ENCODE assay signal across 8 mouse cellular contexts in genomic region chr2:26020714-26021560, GRCm38 (mm10). TPM values are rescaled to one million over a fixed set of nuclear protein-coding genes. Genes with fewer than 3 reads are reported as not detected.
A peak's percentile ranks its signal among the peaks of the same experiment; 100 is the strongest.
DNase-seq lines count a peak whose midpoint lies in the region; ATAC-seq and TF ChIP-seq lines count a peak whose summit lies in the region.

No protein-coding gene starts in this region.

- no peak; the same call in 1 of the 2 replicates for ATAC-seq in neural tube, embryonic 11.5 days (ENCODE audit: insufficient read depth, low FRiP score, low TSS enrichment)
- peak; percentile 32 for ATAC-seq in forebrain, postnatal 0 days
- ATAC-seq in hindbrain, embryonic 13.5 days (ENCODE audit: low FRiP score) = peak; percentile 4; the same call in 1 of the 2 replicates

- H3K27me3 ChIP-seq in neural tube, embryonic 11.5 days (ENCODE audit: control insufficient read depth, insufficient read depth, low read length) = no peaks in the 10 kb centered on the region
- no peaks in the 10 kb centered on the region for H3K27me3 ChIP-seq in cerebellum, adult 2 months (ENCODE audit: control insufficient read depth, insufficient read depth, low read length)
- H3K27me3 ChIP-seq in forebrain, postnatal 0 days (ENCODE audit: insufficient read depth, low read length) = no peaks in the 10 kb centered on the region
- H3K27me3 ChIP-seq in hindbrain, embryonic 13.5 days = no peaks in the 10 kb centered on the region

- H3K4me2 ChIP-seq in neural tube, embryonic 11.5 days (ENCODE audit: low read depth) = peak overlapping the region; percentile 58
- peak overlapping the region; percentile 78 for H3K4me2 ChIP-seq in forebrain, postnatal 0 days (ENCODE audit: low read depth)
- peak overlapping the region; percentile 89 for H3K4me2 ChIP-seq in hindbrain, embryonic 13.5 days

- H3K36me3 ChIP-seq in neural tube, embryonic 11.5 days (ENCODE audit: control insufficient read depth, insufficient read depth, low read length) = no peaks in the 10 kb centered on the region
- H3K36me3 ChIP-seq in forebrain, postnatal 0 days (ENCODE audit: insufficient read depth) = no peaks in the 10 kb centered on the region; the same call in 1 of the 2 replicates
- H3K36me3 ChIP-seq in hindbrain, embryonic 13.5 days = peaks cover 5% of the 10 kb centered on the region
- peaks cover 3% of the 10 kb centered on the region; the same call in 1 of the 2 replicates for H3K36me3 ChIP-seq in macrophage (ENCODE audit: inconsistent target)

- intact Hi-C loops in left cerebral cortex, postnatal 10 days (cut with DNase I) = loop anchor here (5.0 kb wide), 1 partner anchor 256 kb away; no protein-coding TSS in a partner anchor

- H3K4me1 ChIP-seq in neural tube, embryonic 11.5 days (ENCODE audit: control insufficient read depth, insufficient read depth, low read length) = peaks cover 10% of the 10 kb centered on the region
- peaks cover 22% of the 10 kb centered on the region for H3K4me1 ChIP-seq in cerebellum, adult 2 months (ENCODE audit: control insufficient read depth, insufficient read depth, low read length)
- peaks cover 11% of the 10 kb centered on the region for H3K4me1 ChIP-seq in forebrain, postnatal 0 days (ENCODE audit: insufficient read depth)
- H3K4me1 ChIP-seq in hindbrain, embryonic 13.5 days (replicated peaks) = peaks cover 41% of the 10 kb centered on the region

- H3K27ac ChIP-seq in neural tube, embryonic 11.5 days (ENCODE audit: low read depth, low read length) = peak overlapping the region; percentile 70; the same call in 1 of the 2 replicates
- H3K27ac ChIP-seq in cerebellum, adult 2 months (ENCODE audit: insufficient read depth, low read length) = peak overlapping the region; percentile 98
- H3K27ac ChIP-seq in forebrain, postnatal 0 days (ENCODE audit: low read depth, low read length) = peak overlapping the region; percentile 86
- H3K27ac ChIP-seq in hindbrain, embryonic 13.5 days = peak overlapping the region; percentile 89
- peak overlapping the region; percentile 34 for H3K27ac ChIP-seq in macrophage

- peaks cover 43% of the 10 kb centered on the region for H3K79me2 ChIP-seq in macrophage (ENCODE audit: inconsistent target)

- no peak for TF ChIP-seq CTCF in cerebellum, adult 2 months (IDR thresholded peaks at IDR 0.05; ENCODE audit: borderline replicate concordance, insufficient read depth, low read depth, low read length)
- TF ChIP-seq CTCF in forebrain, postnatal 0 days (IDR thresholded peaks at IDR 0.05; ENCODE audit: low read depth) = no peak

- TF ChIP-seq POLR2A in cerebellum, adult 2 months (IDR thresholded peaks at IDR 0.05; ENCODE audit: borderline replicate concordance, insufficient read depth, low read length) = peak; percentile 65; the same call in 1 of the 2 replicates

- peak overlapping the region; percentile 52 for H3K9ac ChIP-seq in neural tube, embryonic 11.5 days (ENCODE audit: low read length)
- H3K9ac ChIP-seq in forebrain, postnatal 0 days = peak overlapping the region; percentile 82
- H3K9ac ChIP-seq in hindbrain, embryonic 13.5 days = peak overlapping the region; percentile 91

- WGBS in neural tube, embryonic 11.5 days = 3% methylated on average over 38 of the region's 38 CpGs
- under 1% methylated on average over 38 of the region's 38 CpGs for WGBS in cerebellum, adult 2 months
- 2% methylated on average over 37 of the region's 38 CpGs for WGBS in forebrain, postnatal 0 days
- WGBS in hindbrain, embryonic 13.5 days = 2% methylated on average over 37 of the region's 38 CpGs
- 2% methylated on average over 33 of the region's 38 CpGs for WGBS in macrophage (ENCODE audit: missing documents)

- H3K4me3 ChIP-seq in neural tube, embryonic 11.5 days (ENCODE audit: low read depth, low read length) = peak overlapping the region; percentile 79
- peak overlapping the region; percentile 82 for H3K4me3 ChIP-seq in cerebellum, adult 2 months (replicated peaks; ENCODE audit: insufficient read depth, low read depth, low read length)
- H3K4me3 ChIP-seq in forebrain, postnatal 0 days (ENCODE audit: low read depth, low read length) = peak overlapping the region; percentile 89
- H3K4me3 ChIP-seq in hindbrain, embryonic 13.5 days = peak overlapping the region; percentile 85
- H3K4me3 ChIP-seq in macrophage (ENCODE audit: inconsistent target) = peak overlapping the region; percentile 75

- DNase-seq in neural tube, embryonic 11.5 days (ENCODE audit: low spot score) = peak; percentile 46
- DNase-seq in neural tube, embryonic 10.5 days (ENCODE audit: extremely low spot score, low spot score) = no peak
- peak; percentile 89 to 92 for DNase-seq in cerebellum, adult 2 months
- no peak for DNase-seq in forebrain, postnatal 0 days
- DNase-seq in left cerebral cortex, postnatal 10 days (ENCODE audit: extremely low spot score in 1 of 2, low spot score in 2 of 2) = peak; percentile 34 to 73
- DNase-seq in right cerebral cortex, postnatal 25 days = peak; percentile 54

- H3K9me3 ChIP-seq in neural tube, embryonic 11.5 days (ENCODE audit: control insufficient read depth, low read length) = no peaks in the 10 kb centered on the region
- no peaks in the 10 kb centered on the region for H3K9me3 ChIP-seq in forebrain, postnatal 0 days (ENCODE audit: low read length)
- H3K9me3 ChIP-seq in hindbrain, embryonic 13.5 days = no peaks in the 10 kb centered on the region

RNA-seq across cellular contexts. Expression of gene Ubac1, which starts 0.6 kb away (rescaled TPM):
- 107 and 114 TPM in 2 replicates for polyA plus RNA-seq in neural tube, embryonic 11.5 days (2014; fragmentation: Nextera tagmentation; extraction: Ambion mirVana)
- polyA plus RNA-seq in cerebellum, adult 2 months (2012; rRNA removed) = 92.2 and 101 TPM in 2 replicates
- total RNA-seq in forebrain, postnatal 0 days (2014; rRNA removed) = 121 and 126 TPM in 2 replicates
- 139 and 150 TPM in 2 replicates for polyA plus RNA-seq in forebrain, postnatal 0 days (2015; fragmentation: Nextera tagmentation; extraction: Ambion mirVana)
- polyA plus RNA-seq in hindbrain, embryonic 13.5 days (2015; fragmentation: Nextera tagmentation; extraction: Ambion mirVana) = 111 and 114 TPM in 2 replicates
- 10 to 100 TPM; 82.3 to 85.1 TPM for total RNA-seq in left cerebral cortex, postnatal 10 days (2021)
- total RNA-seq in macrophage (2018; cell fraction: chromatin; rRNA removed) = 10 to 100 TPM in 24 of 26 experiments, 1 to 10 TPM in 2; 8.6 to 84.8 (median 36.5) TPM
- total RNA-seq in macrophage (2018; cell fraction: cytosol; rRNA removed) = 10 to 100 TPM; 13.6 to 29.3 (median 25.1) TPM
- total RNA-seq in macrophage (2018; cell fraction: nucleus; rRNA removed) = 10 to 100 TPM in 23 of 26 experiments, 1 to 10 TPM in 3; 9.4 to 50.4 (median 23.9) TPM
- 16.6 to 30.2 TPM (median 21.0 TPM) in 3 replicates for polyA plus RNA-seq in macrophage (2018)

RNA-seq across cellular contexts. Expression of gene Camsap1, which starts 37.9 kb away (rescaled TPM):
- polyA plus RNA-seq in neural tube, embryonic 11.5 days (2014; fragmentation: Nextera tagmentation; extraction: Ambion mirVana) = 60.4 and 62.1 TPM in 2 replicates
- 35.7 and 39.7 TPM in 2 replicates for polyA plus RNA-seq in cerebellum, adult 2 months (2012; rRNA removed)
- total RNA-seq in forebrain, postnatal 0 days (2014; rRNA removed) = 132 and 140 TPM in 2 replicates
- 50.4 and 60.0 TPM in 2 replicates for polyA plus RNA-seq in forebrain, postnatal 0 days (2015; fragmentation: Nextera tagmentation; extraction: Ambion mirVana)
- 50.8 and 68.5 TPM in 2 replicates for polyA plus RNA-seq in hindbrain, embryonic 13.5 days (2015; fragmentation: Nextera tagmentation; extraction: Ambion mirVana)
- 100 to 1,000 TPM; 155 to 168 TPM for total RNA-seq in left cerebral cortex, postnatal 10 days (2021)
- total RNA-seq in macrophage (2018; cell fraction: chromatin; rRNA removed) = 10 to 100 TPM in 23 of 26 experiments, 1 to 10 TPM in 3; 4.7 to 38.8 (median 18.2) TPM
- total RNA-seq in macrophage (2018; cell fraction: cytosol; rRNA removed) = 10 to 100 TPM in 1 of 26 experiments, 1 to 10 TPM in 25; 4.9 to 10.3 (median 7.9) TPM
- 10 to 100 TPM in 16 of 26 experiments, 1 to 10 TPM in 10; 5.5 to 24.5 (median 12.1) TPM for total RNA-seq in macrophage (2018; cell fraction: nucleus; rRNA removed)
- 4.0 to 19.1 TPM (median 6.9 TPM) in 3 replicates for polyA plus RNA-seq in macrophage (2018)

Comparison
In these comparisons a context has a peak if more than half of its experiments do, and no peak if none do; other contexts are left out.
1. DNase-seq: peak in neural tube, embryonic 11.5 days (single experiment), cerebellum, adult 2 months (2 of 2), left cerebral cortex, postnatal 10 days (2 of 2) and right cerebral cortex, postnatal 25 days (single experiment); none in neural tube, embryonic 10.5 days (single experiment) and forebrain, postnatal 0 days (single experiment).
2. H3K27ac ChIP-seq: peak in every context shown above with its lines; median percentile 98 in cerebellum, adult 2 months; 89 in hindbrain, embryonic 13.5 days; 86 in forebrain, postnatal 0 days; 70 in neural tube, embryonic 11.5 days; 34 in macrophage.
3. Peak in every context shown above with its lines, with median percentiles within 50 percentile points of each other: H3K4me2 ChIP-seq, H3K4me3 ChIP-seq and H3K9ac ChIP-seq.